Mouse (Mus musculus) adrenal gland, adult 2 months (tissue): ENCODE results near the gene Ggt5. TPM values are rescaled to one million over a fixed set of nuclear protein-coding genes. Genes with fewer than 3 reads are reported as not detected.

Experiments
- DNase-seq: peaks from one replicate; pipeline ENCODE4 v3.0.0; 2021
- polyA plus RNA-seq: library from polyadenylated mRNA; depleted of rRNA; stranded (reverse); fragments of >200 nt; gene quantifications from 2 replicates; pipeline ENCODE4 v1.2.3, GENCODE M21; 2012
- total RNA-seq, 2 experiments: library from RNA; stranded (reverse); gene quantifications; 2 replicates each; pipeline ENCODE4 v1.2.3; 2021

Gene Ggt5
- total and polyA plus RNA-seq, 3 experiments = 5.4 to 52.7 (median 7.1) TPM

DNA sequence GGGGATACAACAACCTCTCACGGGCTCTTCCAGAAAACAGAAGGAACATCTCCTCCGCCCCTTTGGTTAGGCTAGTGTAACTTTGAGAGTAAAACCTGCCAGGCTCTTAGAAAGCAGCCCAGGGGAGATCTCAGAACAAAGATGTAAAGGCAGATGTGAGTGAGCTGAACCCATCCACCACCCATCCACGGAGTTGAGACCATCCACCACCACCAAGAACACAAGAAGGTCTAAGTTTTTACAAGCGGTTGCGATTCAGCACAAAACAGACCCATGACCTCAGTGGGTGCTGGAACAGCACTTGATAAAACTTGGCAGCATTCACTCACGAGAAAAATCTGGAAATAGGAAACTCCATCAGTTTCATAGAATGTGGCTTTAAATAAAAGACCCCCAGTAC, 36.8 kb downstream of the Ggt5 start:
- no peak for DNase-seq

DNA sequence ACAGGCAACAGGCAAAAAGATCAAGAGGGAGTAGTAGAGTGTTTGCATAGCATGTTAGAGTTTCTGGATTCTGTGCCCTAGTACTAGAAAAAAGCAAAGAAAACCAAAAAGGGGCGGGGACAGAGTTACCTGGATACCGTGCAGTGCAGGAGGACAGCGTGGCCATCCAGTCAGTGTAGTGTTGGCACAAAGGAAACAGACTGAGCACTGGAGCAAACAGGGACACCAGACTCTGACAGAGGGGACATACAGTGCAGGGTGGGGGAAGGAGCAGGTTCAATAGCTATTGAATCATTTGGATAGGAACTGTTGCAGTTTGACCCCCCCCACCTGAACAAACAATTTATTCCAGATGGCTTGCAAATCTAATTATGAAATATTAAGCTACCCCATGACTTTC, 37.9 kb downstream of the Ggt5 start:
- DNase-seq = no peak

- DNase-seq = peak; percentile 87
These were observed 38.4 kb downstream of the Ggt5 start for GRCm38 (mm10) chr10:75627490-75627889.

- DNase-seq = peak; percentile 37
These were observed 43.5 kb downstream of the Ggt5 start for GRCm38 (mm10) chr10:75632633-75633032.

GRCm38 (mm10) chr10:75633048-75633447, 43.9 kb downstream of the Ggt5 start:
- no peak for DNase-seq

DNA sequence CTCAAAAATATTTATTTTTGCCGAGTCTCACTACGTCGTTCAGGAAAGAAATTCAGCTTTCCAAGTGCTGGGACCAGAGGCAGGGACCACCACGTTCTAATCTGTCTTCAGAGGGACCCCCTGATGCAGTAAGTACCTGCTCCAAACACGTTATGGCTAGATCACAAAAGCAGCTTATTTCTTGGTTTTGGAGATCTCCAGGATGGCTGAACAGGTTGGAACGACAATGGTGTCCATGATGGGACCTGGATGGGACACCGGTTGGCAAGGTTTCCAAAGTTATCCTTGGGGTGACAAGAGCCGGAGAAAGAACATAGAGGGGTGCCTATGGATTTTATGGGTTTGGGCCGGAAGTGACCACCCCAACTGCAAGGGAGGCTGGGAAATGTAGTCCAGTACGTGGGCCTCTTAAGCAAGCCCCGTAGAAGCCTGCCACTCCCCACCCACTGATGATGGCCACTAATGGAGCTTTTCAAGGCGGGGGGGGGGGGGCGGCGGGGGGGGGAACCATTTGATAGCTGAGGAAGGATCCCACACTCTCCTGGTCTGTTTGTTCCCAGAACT, 44.5 kb downstream of the Ggt5 start:
- DNase-seq = no peak

DNA sequence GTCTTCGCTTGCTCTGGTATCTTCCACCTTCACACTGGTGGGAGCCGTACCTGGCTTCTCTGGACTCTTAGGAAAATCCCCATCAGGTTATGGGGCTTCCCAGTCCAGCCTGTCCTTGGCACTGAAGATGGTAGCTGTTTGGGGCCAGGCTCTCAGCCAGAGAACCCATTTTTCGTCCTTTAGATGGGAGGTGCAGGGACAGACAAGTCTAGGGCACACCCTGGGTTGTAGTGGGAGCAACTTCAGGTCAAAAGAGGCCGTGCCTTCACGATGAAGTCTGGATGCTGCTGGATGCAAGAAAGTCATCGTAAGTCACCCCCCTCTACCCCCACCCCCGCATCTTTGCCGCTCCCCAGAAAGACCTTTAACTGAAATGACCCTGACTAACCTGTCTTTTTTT, 45.5 kb downstream of the Ggt5 start:
- no peak for DNase-seq

GRCm38 (mm10) chr10:75635019-75635692, 46.0 kb downstream of the Ggt5 start:
- no peak for DNase-seq

DNA sequence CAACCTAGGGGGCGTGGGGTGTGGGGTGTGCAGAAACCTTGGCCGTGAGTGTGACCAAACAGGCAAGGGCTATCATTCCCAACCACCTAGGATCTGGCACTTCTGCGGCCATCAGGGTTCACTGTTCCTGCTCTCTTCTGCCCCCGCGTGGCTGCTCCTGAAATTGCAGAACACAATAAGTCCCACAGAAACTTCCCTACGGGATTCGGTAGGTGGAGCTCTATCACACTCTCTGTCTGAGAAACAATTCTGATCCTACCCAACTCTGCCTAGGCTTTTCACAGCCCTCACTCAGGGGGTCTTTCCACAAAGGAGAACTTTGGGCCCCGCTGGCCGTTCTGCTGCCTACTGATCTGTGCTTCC, 46.5 kb downstream of the Ggt5 start:
- peak; percentile 81 for DNase-seq

GRCm38 (mm10) chr10:75636084-75636786, 47.1 kb downstream of the Ggt5 start:
- DNase-seq = no peak

DNA sequence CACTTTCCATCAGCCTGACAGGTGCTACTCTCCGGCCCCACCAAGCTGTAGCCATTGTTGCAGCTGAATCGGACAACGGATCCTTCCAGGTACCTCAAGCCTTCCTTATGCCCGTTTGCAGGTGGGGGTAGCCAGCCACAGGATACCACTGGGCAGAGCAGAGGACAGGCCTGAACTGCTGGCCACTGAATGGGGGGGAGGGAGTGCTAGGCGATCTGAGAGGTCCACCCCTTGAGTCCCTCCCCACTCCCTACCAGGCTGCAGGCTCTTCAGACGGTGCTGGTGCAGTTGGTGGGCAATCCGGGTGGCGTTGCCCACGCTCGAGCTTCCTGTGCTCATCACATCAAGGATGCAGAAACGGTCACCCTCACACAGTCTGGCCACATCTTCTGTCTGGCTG, 48.6 kb downstream of the Ggt5 start:
- DNase-seq = no peak

- DNase-seq = no peak
These were observed 52.6 kb downstream of the Ggt5 start for GRCm38 (mm10) chr10:75641721-75642222.

DNA sequence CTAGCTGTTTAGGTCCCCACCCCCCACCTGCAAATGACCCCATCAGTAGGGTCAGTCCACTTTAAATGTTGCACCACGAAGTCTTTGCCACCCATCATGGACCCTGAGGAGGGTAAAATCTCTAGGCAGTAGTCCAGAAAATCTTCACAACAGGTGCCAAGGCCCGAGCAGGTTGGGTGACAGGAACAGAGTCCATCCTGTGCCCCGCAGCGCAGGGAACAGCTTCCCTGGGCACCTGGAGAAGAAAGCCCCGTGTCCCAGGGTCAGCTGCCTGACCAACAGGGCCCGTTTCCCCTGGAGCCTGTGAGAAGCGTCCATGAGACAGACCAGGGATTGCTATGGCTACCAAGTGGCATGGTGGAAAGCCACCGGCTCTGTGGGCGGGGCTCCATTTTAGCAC, 53.3 kb downstream of the Ggt5 start:
- no peak for DNase-seq

DNA sequence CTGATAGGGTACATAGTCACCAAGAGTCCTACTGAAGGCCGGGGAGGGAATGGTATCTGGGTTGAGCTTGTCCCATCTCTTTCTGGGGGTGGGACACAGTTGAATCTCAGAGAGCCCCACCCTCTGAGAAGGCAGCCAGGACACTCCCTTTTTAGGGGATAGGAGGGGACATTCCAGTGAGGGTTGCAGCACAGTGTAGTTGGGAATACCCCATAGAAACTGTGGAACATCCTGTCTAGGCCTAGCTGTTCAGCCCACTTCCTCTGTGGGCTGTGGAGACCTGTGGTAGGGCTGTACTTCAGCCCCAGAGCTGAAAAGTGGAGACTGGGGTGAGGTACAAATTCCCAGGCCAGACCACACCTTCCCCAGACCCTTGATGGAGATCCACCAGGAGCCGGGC, 53.8 kb downstream of the Ggt5 start:
- no peak for DNase-seq

DNA sequence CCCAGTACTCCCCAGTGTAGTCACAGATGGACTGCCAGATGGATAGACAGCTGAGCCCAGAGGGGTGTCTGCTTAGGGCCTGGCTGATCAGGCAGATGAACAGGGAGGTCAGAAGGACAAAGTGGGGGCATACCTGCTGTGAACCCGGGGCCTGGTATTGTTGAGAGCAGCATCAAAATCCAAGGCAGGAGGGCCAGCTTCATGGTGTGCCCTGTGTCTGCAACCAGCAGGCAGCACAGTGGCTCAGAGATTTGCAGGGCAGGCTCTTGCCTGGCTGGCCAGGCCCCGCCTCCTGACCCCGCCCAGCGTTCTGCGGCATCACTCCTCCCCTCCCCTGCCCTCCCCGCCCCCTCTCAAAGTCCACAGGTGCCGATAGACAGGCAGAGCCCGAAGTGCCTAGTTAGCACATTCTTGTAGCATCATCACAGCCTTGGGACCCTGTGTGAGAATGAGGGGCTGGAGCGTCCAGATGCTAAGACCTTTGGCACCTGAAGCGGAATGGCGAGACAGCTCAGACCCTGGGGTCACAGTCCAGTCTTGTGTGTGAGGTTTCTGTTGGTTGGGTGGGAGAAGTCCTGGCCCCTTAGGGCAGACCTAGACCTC, 54.7 kb downstream of the Ggt5 start, which contains the start of gene Susd2:
Susd2 (minus strand) TSS at position 268 of the 603 bp plus-strand sequence.
- DNase-seq = peak; percentile 69

- no peak for DNase-seq
These were observed 56.5 kb downstream of the Ggt5 start for GRCm38 (mm10) chr10:75645616-75646015.

GRCm38 (mm10) chr10:75646406-75646805, 57.3 kb downstream of the Ggt5 start:
- DNase-seq = no peak

- DNase-seq = peak; percentile 15
These were observed 58.2 kb downstream of the Ggt5 start for GRCm38 (mm10) chr10:75647362-75647761.

DNA sequence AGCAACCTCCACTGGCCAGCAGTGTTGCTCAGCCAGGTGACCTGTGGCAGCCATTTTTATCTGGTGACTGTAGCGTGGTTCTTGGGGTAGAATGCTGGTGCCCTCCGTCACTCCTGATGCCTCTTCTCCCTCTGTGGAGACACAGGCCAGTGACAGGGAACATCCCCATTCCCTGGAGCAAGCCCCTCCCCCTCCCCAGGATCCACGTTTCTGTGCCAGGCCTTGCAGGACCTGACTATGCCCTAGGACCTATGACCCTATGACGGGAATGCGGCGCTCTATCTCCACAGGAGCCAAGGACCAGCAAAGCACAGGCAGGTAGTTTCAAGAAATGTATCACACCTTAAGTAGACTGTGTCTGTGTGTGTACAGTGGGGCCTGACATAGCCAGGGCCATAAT, 59.0 kb downstream of the Ggt5 start:
- no peak for DNase-seq

- DNase-seq = no peak
These were observed 59.9 kb downstream of the Ggt5 start for GRCm38 (mm10) chr10:75649001-75649400.

DNA sequence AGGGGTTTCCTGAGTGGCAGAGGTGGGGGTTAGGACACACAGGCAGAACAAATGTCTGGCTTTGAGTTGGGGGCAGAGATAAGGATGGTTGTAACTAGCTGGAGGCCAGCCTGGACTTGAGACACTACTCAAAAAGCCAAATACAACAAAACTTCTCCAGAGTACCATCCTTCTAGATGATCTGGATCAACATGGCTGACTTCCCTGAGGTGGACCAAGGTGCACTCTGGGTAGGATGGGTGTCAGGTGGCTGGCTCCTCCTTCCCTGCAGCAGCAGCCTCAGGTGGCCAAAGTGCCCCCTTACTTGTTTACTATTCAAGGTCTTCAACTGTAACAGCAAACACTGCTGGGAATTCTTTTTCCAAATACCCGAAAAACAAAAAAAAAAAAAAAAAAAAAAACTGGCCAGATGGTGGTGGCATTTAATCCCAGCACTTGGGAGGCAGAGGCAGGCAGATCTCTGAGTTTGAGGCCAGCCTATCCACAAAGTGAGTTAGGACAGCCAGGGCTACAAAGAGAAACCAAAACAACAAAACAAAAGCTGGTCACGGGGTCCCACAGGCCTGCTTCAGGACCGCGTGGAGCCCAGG, 60.4 kb downstream of the Ggt5 start:
- DNase-seq = no peak

GRCm38 (mm10) chr10:75650306-75650902, 61.3 kb downstream of the Ggt5 start:
- DNase-seq = no peak
